In genomic region chr9:50452303-50452775, GRCm38 (mm10) we compare ENCODE assay signal across 8 mouse cellular contexts. TPM values are rescaled to one million over a fixed set of nuclear protein-coding genes. Genes with fewer than 3 reads are reported as not detected.
A peak's percentile ranks its signal among the peaks of the same experiment; 100 is the strongest.
DNase-seq lines count a peak whose midpoint lies in the region; ATAC-seq and TF ChIP-seq lines count a peak whose summit lies in the region.

No protein-coding gene starts in this region.

- peak; percentile 34 for DNase-seq in 3134 (ENCODE audit: extremely low read depth, insufficient read length, low spot score)
- DNase-seq in adrenal gland, postnatal 14 days = peak; percentile 95
- DNase-seq in embryonic facial prominence, embryonic 11.5 days (ENCODE audit: low spot score) = peak; percentile 87
- DNase-seq in heart, adult 18-20 months = peak; percentile 63 to 78
- peak; percentile 84 for DNase-seq in kidney, adult 2 months
- DNase-seq in limb, embryonic 11.5 days (ENCODE audit: low spot score) = peak; percentile 89
- peak; percentile 92 for DNase-seq in midbrain, embryonic 14.5 days
- peak; percentile 55 for DNase-seq in spleen, adult 12 weeks (ENCODE audit: low spot score)

- H3K4me1 ChIP-seq in embryonic facial prominence, embryonic 11.5 days (ENCODE audit: control insufficient read depth, insufficient read depth, low read length) = no peaks in the 10 kb centered on the region
- H3K4me1 ChIP-seq in kidney, adult 2 months (ENCODE audit: control insufficient read depth, insufficient read depth, low read length) = no peaks in the 10 kb centered on the region
- H3K4me1 ChIP-seq in limb, embryonic 11.5 days (ENCODE audit: control insufficient read depth, insufficient read depth, low read length) = no peaks in the 10 kb centered on the region
- H3K4me1 ChIP-seq in midbrain, embryonic 14.5 days (ENCODE audit: control insufficient read depth, insufficient read depth, low read length) = peaks cover 6% of the 10 kb centered on the region; the same call in 1 of the 2 replicates

- 0 out of 2 replicates have a peak, but pooled peaks have one; percentile 52 for ATAC-seq in embryonic facial prominence, embryonic 11.5 days (replicated peaks; ENCODE audit: insufficient number of reproducible peaks, low FRiP score, low TSS enrichment, low read depth)
- ATAC-seq in limb, embryonic 11.5 days (ENCODE audit: insufficient number of reproducible peaks, low FRiP score, low TSS enrichment, low read depth) = no peak
- ATAC-seq in midbrain, embryonic 14.5 days (ENCODE audit: low FRiP score, low TSS enrichment) = no peak; the same call in 1 of the 2 replicates

- H3K9ac ChIP-seq in embryonic facial prominence, embryonic 11.5 days (replicated peaks; ENCODE audit: low read length) = no peak overlapping the region
- no peak overlapping the region for H3K9ac ChIP-seq in limb, embryonic 11.5 days (ENCODE audit: low read length)
- 0 out of 2 replicates have a peak overlapping the region, but pooled peaks have one; percentile 30 for H3K9ac ChIP-seq in midbrain, embryonic 14.5 days (replicated peaks; ENCODE audit: low read length)

- H3K36me3 ChIP-seq in embryonic facial prominence, embryonic 11.5 days (replicated peaks; ENCODE audit: control insufficient read depth, insufficient read depth, low read depth, low read length) = no peaks in the 10 kb centered on the region
- no peaks in the 10 kb centered on the region for H3K36me3 ChIP-seq in kidney, adult 2 months (ENCODE audit: control insufficient read depth, insufficient read depth, low read length)
- no peaks in the 10 kb centered on the region for H3K36me3 ChIP-seq in limb, embryonic 11.5 days (ENCODE audit: control insufficient read depth, insufficient read depth, low read length)
- no peaks in the 10 kb centered on the region for H3K36me3 ChIP-seq in midbrain, embryonic 14.5 days (ENCODE audit: control insufficient read depth, insufficient read depth, low read length)

- peak; percentile 99 for TF ChIP-seq CTCF in kidney, adult 2 months (conservative IDR thresholded peaks at IDR 0.05; ENCODE audit: insufficient read depth, insufficient read length, low read depth, low read length)

- no peaks in the 10 kb centered on the region for H3K27me3 ChIP-seq in embryonic facial prominence, embryonic 11.5 days (ENCODE audit: control insufficient read depth, insufficient read depth, low read length)
- no peaks in the 10 kb centered on the region for H3K27me3 ChIP-seq in kidney, adult 2 months (replicated peaks; ENCODE audit: control insufficient read depth, insufficient read depth, low read length)
- H3K27me3 ChIP-seq in limb, embryonic 11.5 days (ENCODE audit: control insufficient read depth, insufficient read depth, low read length) = no peaks in the 10 kb centered on the region
- no peaks in the 10 kb centered on the region for H3K27me3 ChIP-seq in midbrain, embryonic 14.5 days (ENCODE audit: control insufficient read depth, insufficient read depth, low read length)

- no peak overlapping the region for H3K4me3 ChIP-seq in embryonic facial prominence, embryonic 11.5 days (ENCODE audit: low read depth, low read length)
- no peak overlapping the region for H3K4me3 ChIP-seq in kidney, adult 2 months (ENCODE audit: insufficient read depth, low read depth, low read length)
- no peak overlapping the region for H3K4me3 ChIP-seq in limb, embryonic 11.5 days (ENCODE audit: low read depth, low read length)
- H3K4me3 ChIP-seq in midbrain, embryonic 14.5 days (replicated peaks; ENCODE audit: low read depth, low read length) = 0 out of 2 replicates have a peak overlapping the region, but pooled peaks have one; percentile 3

- no peak overlapping the region for H3K27ac ChIP-seq in embryonic facial prominence, embryonic 11.5 days (replicated peaks; ENCODE audit: low read depth, low read length)
- no peak overlapping the region for H3K27ac ChIP-seq in kidney, adult 2 months (ENCODE audit: insufficient read depth, low read depth, low read length)
- H3K27ac ChIP-seq in limb, embryonic 11.5 days (replicated peaks; ENCODE audit: low read depth, low read length) = no peak overlapping the region
- H3K27ac ChIP-seq in midbrain, embryonic 14.5 days (replicated peaks; ENCODE audit: low read depth, low read length) = peak overlapping the region; percentile 76

- no peaks in the 10 kb centered on the region for H3K9me3 ChIP-seq in embryonic facial prominence, embryonic 11.5 days (replicated peaks; ENCODE audit: control insufficient read depth, low read length)
- no peaks in the 10 kb centered on the region for H3K9me3 ChIP-seq in limb, embryonic 11.5 days (ENCODE audit: control insufficient read depth, low read length)
- no peaks in the 10 kb centered on the region for H3K9me3 ChIP-seq in midbrain, embryonic 14.5 days (ENCODE audit: control insufficient read depth, low read length)

- 16% methylated on average over 10 of the region's 10 CpGs for WGBS in embryonic facial prominence, embryonic 11.5 days
- WGBS in kidney, adult 2 months = 8% methylated on average over 10 of the region's 10 CpGs
- WGBS in limb, embryonic 11.5 days = 18% methylated on average over 10 of the region's 10 CpGs
- 15% methylated on average over 10 of the region's 10 CpGs for WGBS in midbrain, embryonic 14.5 days

- H3K4me2 ChIP-seq in embryonic facial prominence, embryonic 11.5 days (ENCODE audit: low read depth, low read length) = no peak overlapping the region
- no peak overlapping the region for H3K4me2 ChIP-seq in limb, embryonic 11.5 days (ENCODE audit: low read depth, severe bottlenecking)
- peak overlapping the region; percentile 41 for H3K4me2 ChIP-seq in midbrain, embryonic 14.5 days (ENCODE audit: low read length)

- TF ChIP-seq POLR2A in kidney, adult 2 months (IDR thresholded peaks at IDR 0.05; ENCODE audit: low read depth, low read length) = no peak

RNA-seq across cellular contexts. Expression of gene Plet1, which starts 42.0 kb away (rescaled TPM):
- total RNA-seq in adrenal gland, postnatal 14 days (2021) = 0.33 and 0.41 TPM in 2 replicates
- 0.32 and 0.49 TPM in 2 replicates for polyA plus RNA-seq in embryonic facial prominence, embryonic 11.5 days (2014; fragmentation: Nextera tagmentation; extraction: Ambion mirVana)
- 1 to 10 TPM in 1 of 2 experiments, under 1 TPM in 1; 0.60 to 2.4 TPM for total RNA-seq in heart, adult 18-20 months (2021)
- polyA plus RNA-seq in kidney, adult 2 months (2012; rRNA removed) = 82.6 and 86.0 TPM in 2 replicates
- 0.28 and 0.35 TPM in 2 replicates for polyA plus RNA-seq in limb, embryonic 11.5 days (2014; fragmentation: Nextera tagmentation; extraction: Ambion mirVana)
- 0.39 and 0.50 TPM in 2 replicates for polyA plus RNA-seq in midbrain, embryonic 14.5 days (2014; fragmentation: Nextera tagmentation; extraction: Ambion mirVana)

Comparison
In these comparisons a context has a peak if more than half of its experiments do, and no peak if none do; other contexts are left out.
1. DNase-seq: peak in every context shown above with its lines; median percentile 95 in adrenal gland, postnatal 14 days; 92 in midbrain, embryonic 14.5 days; 89 in limb, embryonic 11.5 days; 87 in embryonic facial prominence, embryonic 11.5 days; 84 in kidney, adult 2 months; 70 in heart, adult 18-20 months; 55 in spleen, adult 12 weeks; 34 in 3134.
2. RNA of gene Plet1, which starts 42.0 kb away (polyA plus RNA-seq): 82.6 to 86.0 TPM in kidney, adult 2 months; 0.39 to 0.50 TPM in midbrain, embryonic 14.5 days, 0.32 to 0.49 TPM in embryonic facial prominence, embryonic 11.5 days and 0.28 to 0.35 TPM in limb, embryonic 11.5 days; every median in the first group is over 10 times any median in the second.